Mouse (Mus musculus): ENCODE data around the gene Tnks2. TPM values are rescaled to one million over a fixed set of nuclear protein-coding genes. Genes with fewer than 3 reads are reported as not detected.

Tnks2 gene
- polyA plus RNA-seq, 1 experiment from 2014 or later, result 16.2 TPM

DNA sequence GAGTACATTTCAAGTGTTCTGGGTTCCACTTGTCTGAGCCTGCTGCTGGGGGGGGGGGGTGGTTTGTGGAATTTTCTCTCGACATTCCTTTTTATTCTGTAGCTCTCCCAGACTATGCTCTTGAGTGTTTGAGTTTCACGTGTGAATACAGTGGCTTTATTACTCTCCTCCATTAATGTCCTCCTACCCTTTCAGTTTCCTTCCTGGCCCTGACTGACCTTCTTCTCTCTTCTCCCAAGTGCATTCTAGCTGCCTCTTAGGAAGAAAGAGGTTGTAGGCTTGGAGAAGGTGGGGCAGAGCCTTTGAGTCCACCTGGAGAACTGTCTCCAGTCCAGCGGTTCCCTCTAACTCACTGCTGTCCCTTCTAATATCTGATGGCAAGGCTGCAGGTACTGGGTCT is 88.9 kb downstream of the Tnks2 start:
- no peak overlapping the region for H3K4me2 ChIP-seq (ENCODE audit: low read depth, low read length)
- no peak overlapping the region for H3K27ac ChIP-seq (ENCODE audit: low read length)
- H3K9me3 ChIP-seq (ENCODE audit: control insufficient read depth, low read length), result no peaks in the 10 kb centered on the region
- H3K4me3 ChIP-seq (ENCODE audit: low read length), result no peak overlapping the region
- no peaks in the 10 kb centered on the region for H3K36me3 ChIP-seq (ENCODE audit: control insufficient read depth, insufficient read depth, low read length)
- 59% methylated on average over 3 of the region's 3 CpGs for WGBS
- H3K4me1 ChIP-seq (ENCODE audit: control insufficient read depth, insufficient read depth, low read length), result peaks cover 12% of the 10 kb centered on the region
- no peak overlapping the region for H3K9ac ChIP-seq (ENCODE audit: low read depth, low read length)
- H3K27me3 ChIP-seq (replicated peaks; ENCODE audit: control insufficient read depth, insufficient read depth, low read length), result no peaks in the 10 kb centered on the region
- ATAC-seq, result no peak

DNA sequence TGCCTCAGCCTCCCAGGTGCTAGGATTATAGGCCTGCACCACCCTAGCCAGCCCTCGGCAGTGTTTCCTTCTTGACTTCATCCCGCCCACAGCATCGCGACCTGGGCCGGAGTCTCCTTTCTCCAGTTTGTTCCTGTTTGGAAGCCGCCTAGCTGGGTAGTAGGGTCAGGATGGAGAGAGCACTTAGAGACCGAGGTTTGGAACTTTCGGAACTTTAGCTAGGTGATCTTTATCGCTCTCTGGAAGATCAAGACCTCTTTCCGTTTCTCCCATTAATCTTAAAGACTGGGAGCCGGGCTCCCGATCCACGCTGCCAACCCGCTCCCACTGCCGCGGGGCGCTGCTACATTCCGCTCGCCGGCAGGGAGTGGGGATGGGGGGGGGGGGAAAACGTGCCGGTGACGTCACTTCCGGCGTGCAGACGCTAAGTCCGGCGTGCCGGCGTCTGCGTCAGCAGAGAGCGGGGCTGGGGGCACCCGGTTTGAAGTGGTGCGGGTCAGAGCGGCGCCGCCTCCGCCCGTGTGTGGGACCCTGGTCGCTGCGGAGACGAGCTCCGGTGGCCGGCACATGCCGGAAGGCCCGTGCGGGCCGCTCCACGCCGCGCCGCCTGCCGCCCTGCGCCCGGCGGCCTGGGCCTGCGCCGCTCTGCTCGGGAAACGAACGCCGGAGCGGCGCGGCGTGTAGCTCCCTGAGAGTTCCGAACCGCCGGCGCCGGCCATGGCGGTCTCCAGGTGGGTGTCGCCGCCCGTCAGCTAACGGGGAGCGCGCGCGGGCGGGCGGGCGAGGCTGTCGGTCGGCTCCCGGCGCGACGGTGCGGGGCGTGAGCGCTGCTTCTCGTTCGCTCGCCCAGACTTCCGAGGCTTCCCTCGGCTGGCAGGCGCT is 91.9 kb downstream of the Tnks2 start, which contains the start of gene Btaf1:
Btaf1 (plus strand) TSS at position 409 of the 882 bp plus-strand sequence.
- H3K27ac ChIP-seq (ENCODE audit: low read length), result peak within 1 kb of the TSS; percentile 94
- peak within 1 kb of the TSS; percentile 94 for H3K9ac ChIP-seq (ENCODE audit: low read depth, low read length)
- no peaks in the 10 kb centered on the region for H3K9me3 ChIP-seq (ENCODE audit: control insufficient read depth, low read length)
- H3K27me3 ChIP-seq (replicated peaks; ENCODE audit: control insufficient read depth, insufficient read depth, low read length), result no peaks in the 10 kb centered on the region
- H3K36me3 ChIP-seq (ENCODE audit: control insufficient read depth, insufficient read depth, low read length), result no peaks in the 10 kb centered on the region
- peak within 1 kb of the TSS; percentile 83 for H3K4me2 ChIP-seq (ENCODE audit: low read depth, low read length)
- peaks cover 10% of the 10 kb centered on the region for H3K4me1 ChIP-seq (ENCODE audit: control insufficient read depth, insufficient read depth, low read length)
- peak within 1 kb of the TSS; percentile 95 for H3K4me3 ChIP-seq (ENCODE audit: low read length)
- WGBS, result under 1% methylated on average over 88 of the region's 98 CpGs
- ATAC-seq, result peak; percentile 96

DNA sequence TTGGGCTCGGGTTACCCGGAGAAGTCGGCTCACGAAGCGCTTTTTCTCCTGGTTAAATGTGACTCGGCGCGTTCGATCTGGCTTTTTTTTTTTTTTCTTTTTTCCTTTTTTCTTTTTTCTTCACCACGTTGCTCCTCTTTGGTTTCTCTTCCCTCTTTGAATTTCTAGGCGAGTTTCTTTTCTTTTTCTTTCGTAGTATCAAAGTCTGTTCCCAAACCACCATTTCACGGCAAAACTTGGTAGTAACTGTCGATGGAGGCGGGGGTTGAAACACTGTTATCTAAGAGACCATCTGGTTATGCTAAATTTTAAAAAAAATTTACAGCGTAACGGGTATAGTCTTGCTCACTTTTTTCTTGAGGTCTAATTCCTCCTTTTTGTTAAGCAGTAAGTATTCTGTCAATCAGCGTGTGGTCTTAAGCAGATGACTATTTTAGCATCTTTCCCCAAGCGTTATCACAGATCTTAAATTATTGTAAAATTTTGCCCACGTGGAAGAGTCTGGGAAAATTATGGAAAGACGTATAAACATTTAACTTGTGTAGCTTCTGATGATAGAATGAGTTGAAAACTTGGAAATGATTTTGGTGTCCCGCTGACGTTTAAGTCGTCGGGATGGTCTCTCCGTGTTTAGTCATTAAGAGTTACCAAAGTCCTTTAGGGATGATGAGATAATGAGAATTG is 92.7 kb downstream of the Tnks2 start:
- no peaks in the 10 kb centered on the region for H3K27me3 ChIP-seq (replicated peaks; ENCODE audit: control insufficient read depth, insufficient read depth, low read length)
- peak overlapping the region; percentile 65 for H3K4me2 ChIP-seq (ENCODE audit: low read depth, low read length)
- no peaks in the 10 kb centered on the region for H3K9me3 ChIP-seq (ENCODE audit: control insufficient read depth, low read length)
- H3K4me1 ChIP-seq (ENCODE audit: control insufficient read depth, insufficient read depth, low read length), result peaks cover 10% of the 10 kb centered on the region
- H3K4me3 ChIP-seq (ENCODE audit: low read length), result peak overlapping the region; percentile 95
- WGBS, result 1% methylated on average over 26 of the region's 26 CpGs
- no peak for ATAC-seq
- H3K36me3 ChIP-seq (ENCODE audit: control insufficient read depth, insufficient read depth, low read length), result no peaks in the 10 kb centered on the region
- H3K27ac ChIP-seq (ENCODE audit: low read length), result peak overlapping the region; percentile 94
- peak overlapping the region; percentile 94 for H3K9ac ChIP-seq (ENCODE audit: low read depth, low read length)

DNA sequence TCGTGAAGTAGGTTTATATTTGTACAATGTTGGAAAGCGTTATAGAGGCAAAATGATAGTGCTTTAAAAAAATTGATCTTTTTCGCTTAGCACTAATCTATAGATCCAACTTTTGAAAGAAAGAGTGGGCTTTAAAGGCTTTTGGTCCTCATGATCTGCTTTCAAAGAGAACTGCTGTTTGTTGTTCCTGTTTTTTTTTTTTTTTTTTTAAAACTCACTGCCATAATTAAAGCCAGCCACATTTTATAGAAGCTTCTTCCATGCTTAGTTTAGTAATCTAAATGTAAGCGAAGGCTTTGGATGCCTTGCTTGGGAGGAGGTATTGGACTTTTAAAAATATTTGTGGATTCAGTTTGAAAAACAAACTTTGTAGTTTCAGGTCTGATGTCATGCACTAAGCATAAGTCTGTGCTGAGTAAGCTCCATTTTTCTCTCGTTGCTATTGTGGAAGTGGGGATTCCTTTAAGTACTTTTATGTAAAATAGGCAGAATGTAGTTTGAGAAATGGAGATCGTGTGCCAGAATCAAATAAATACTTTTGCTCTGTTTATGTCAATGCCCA is 93.8 kb downstream of the Tnks2 start:
- no peak overlapping the region for H3K4me2 ChIP-seq (ENCODE audit: low read depth, low read length)
- H3K9ac ChIP-seq (ENCODE audit: low read depth, low read length), result no peak overlapping the region
- H3K27me3 ChIP-seq (replicated peaks; ENCODE audit: control insufficient read depth, insufficient read depth, low read length), result no peaks in the 10 kb centered on the region
- H3K4me3 ChIP-seq (ENCODE audit: low read length), result no peak overlapping the region
- H3K4me1 ChIP-seq (ENCODE audit: control insufficient read depth, insufficient read depth, low read length), result peaks cover 10% of the 10 kb centered on the region
- H3K36me3 ChIP-seq (ENCODE audit: control insufficient read depth, insufficient read depth, low read length), result no peaks in the 10 kb centered on the region
- H3K27ac ChIP-seq (ENCODE audit: low read length), result no peak overlapping the region
- 83% methylated on average over 6 of the region's 6 CpGs for WGBS
- ATAC-seq, result no peak
- H3K9me3 ChIP-seq (ENCODE audit: control insufficient read depth, low read length), result no peaks in the 10 kb centered on the region

DNA sequence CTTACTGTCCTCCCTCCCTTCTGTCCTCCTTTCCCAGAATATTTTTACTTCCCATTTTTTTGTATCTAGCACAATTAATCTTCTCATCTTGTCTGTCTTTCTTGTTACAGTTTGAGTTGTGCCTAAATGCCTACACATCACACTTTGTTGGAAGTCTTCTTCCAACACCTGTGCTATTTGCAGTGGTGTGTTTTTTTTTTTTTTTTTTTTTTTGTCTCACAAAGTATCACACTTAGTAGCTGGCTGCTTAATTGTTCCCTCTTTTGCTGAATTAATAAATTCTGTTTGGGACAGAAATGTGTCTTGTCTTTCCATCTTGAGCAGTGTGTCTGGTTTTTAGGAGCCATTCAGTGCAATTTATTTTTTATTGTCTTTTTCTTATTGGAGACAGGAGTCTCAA is 95.8 kb downstream of the Tnks2 start:
- H3K36me3 ChIP-seq (ENCODE audit: control insufficient read depth, insufficient read depth, low read length), result no peaks in the 10 kb centered on the region
- H3K9me3 ChIP-seq (ENCODE audit: control insufficient read depth, low read length), result no peaks in the 10 kb centered on the region
- no peaks in the 10 kb centered on the region for H3K27me3 ChIP-seq (replicated peaks; ENCODE audit: control insufficient read depth, insufficient read depth, low read length)
- H3K4me2 ChIP-seq (ENCODE audit: low read depth, low read length), result no peak overlapping the region
- no peak overlapping the region for H3K27ac ChIP-seq (ENCODE audit: low read length)
- no peak overlapping the region for H3K9ac ChIP-seq (ENCODE audit: low read depth, low read length)
- H3K4me3 ChIP-seq (ENCODE audit: low read length), result no peak overlapping the region
- no peak for ATAC-seq
- H3K4me1 ChIP-seq (ENCODE audit: control insufficient read depth, insufficient read depth, low read length), result peaks cover 10% of the 10 kb centered on the region

DNA sequence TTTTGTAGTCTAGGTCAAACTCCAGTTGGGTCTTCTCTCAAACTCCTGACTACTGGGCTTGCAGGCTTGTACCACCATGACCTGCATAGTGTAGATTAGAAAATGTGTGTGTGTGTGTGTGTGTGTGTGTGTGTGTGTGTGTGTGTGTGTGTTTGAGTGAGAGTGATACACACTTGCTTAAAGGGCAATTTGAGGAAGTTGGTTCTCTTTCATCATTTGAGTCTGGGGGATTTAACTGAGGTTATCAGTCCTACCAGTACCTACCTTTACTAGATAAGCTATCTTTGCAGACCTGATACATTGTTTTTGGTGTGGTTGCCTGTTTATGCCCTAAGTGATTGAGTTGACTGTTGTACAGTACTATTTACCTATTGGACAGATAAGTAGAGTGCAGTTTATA is 98.1 kb downstream of the Tnks2 start:
- no peaks in the 10 kb centered on the region for H3K9me3 ChIP-seq (ENCODE audit: control insufficient read depth, low read length)
- H3K27me3 ChIP-seq (replicated peaks; ENCODE audit: control insufficient read depth, insufficient read depth, low read length), result no peaks in the 10 kb centered on the region
- no peak overlapping the region for H3K4me3 ChIP-seq (ENCODE audit: low read length)
- no peak overlapping the region for H3K27ac ChIP-seq (ENCODE audit: low read length)
- H3K36me3 ChIP-seq (ENCODE audit: control insufficient read depth, insufficient read depth, low read length), result no peaks in the 10 kb centered on the region
- H3K4me2 ChIP-seq (ENCODE audit: low read depth, low read length), result no peak overlapping the region
- peaks cover 4% of the 10 kb centered on the region for H3K4me1 ChIP-seq (ENCODE audit: control insufficient read depth, insufficient read depth, low read length)
- no peak overlapping the region for H3K9ac ChIP-seq (ENCODE audit: low read depth, low read length)
- ATAC-seq, result no peak

DNA sequence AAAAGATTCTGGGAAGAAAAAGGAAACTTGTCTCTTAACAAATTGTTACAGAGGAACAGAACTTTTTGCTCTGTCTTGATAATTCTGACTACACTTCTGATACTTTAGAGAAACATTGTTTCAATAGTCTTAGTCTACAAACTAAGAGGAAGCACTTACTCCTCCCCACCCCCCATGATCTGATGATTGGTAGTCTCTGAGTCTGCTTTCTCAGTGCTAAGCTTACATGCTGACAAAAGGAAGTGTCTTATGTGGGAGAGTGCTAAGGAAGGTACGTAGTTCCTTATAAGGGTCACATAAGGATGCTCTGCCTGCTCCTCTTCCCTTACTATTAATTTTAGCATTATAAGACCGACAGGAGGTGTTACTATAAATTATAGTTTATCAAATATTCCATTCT is 98.6 kb downstream of the Tnks2 start:
- Histone ChIP-seq H3K9ac (ENCODE audit: low read depth, low read length) (no peak overlapping the region), H3K27me3 (replicated peaks; ENCODE audit: control insufficient read depth, insufficient read depth, low read length) (no peaks in the 10 kb centered on the region), H3K27ac (ENCODE audit: low read length) (no peak overlapping the region), H3K9me3 (ENCODE audit: control insufficient read depth, low read length) (no peaks in the 10 kb centered on the region), H3K4me1 (ENCODE audit: control insufficient read depth, insufficient read depth, low read length) (peaks cover under 1% of the 10 kb centered on the region; the same call in 1 of the 2 replicates), H3K4me3 (ENCODE audit: low read length) (no peak overlapping the region), H3K36me3 (ENCODE audit: control insufficient read depth, insufficient read depth, low read length) (no peaks in the 10 kb centered on the region), H3K4me2 (ENCODE audit: low read depth, low read length) (no peak overlapping the region)
- ATAC-seq, result no peak
- 90% methylated on average over 2 of the region's 2 CpGs for WGBS

DNA sequence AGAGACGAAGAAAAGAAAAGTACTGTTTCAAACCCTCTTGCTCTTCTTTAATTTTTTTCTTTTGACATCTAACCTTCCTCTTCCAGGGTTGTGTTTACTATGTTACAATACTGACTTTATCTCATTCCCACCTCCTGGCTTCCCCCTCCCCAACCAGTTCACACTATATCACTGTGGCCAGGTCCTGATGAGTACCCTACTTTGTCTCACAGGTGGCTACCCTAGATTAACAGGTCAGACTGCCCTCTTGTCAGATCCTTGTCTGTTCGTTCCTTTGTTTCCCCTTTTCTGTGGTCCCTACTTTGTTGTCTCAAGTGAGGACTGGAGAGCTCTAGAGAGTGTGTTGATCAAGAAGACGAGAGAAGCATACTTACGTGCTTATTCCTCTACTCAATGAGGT is 102.3 kb downstream of the Tnks2 start:
- H3K4me3 ChIP-seq (ENCODE audit: low read length), result no peak overlapping the region
- H3K9me3 ChIP-seq (ENCODE audit: control insufficient read depth, low read length), result no peaks in the 10 kb centered on the region
- 87% methylated on average over 4 of the region's 4 CpGs for WGBS
- no peaks in the 10 kb centered on the region for H3K27me3 ChIP-seq (replicated peaks; ENCODE audit: control insufficient read depth, insufficient read depth, low read length)
- no peak overlapping the region for H3K4me2 ChIP-seq (ENCODE audit: low read depth, low read length)
- H3K4me1 ChIP-seq (ENCODE audit: control insufficient read depth, insufficient read depth, low read length), result peaks cover 2% of the 10 kb centered on the region; the same call in 1 of the 2 replicates
- no peak overlapping the region for H3K9ac ChIP-seq (ENCODE audit: low read depth, low read length)
- no peaks in the 10 kb centered on the region for H3K36me3 ChIP-seq (ENCODE audit: control insufficient read depth, insufficient read depth, low read length)
- H3K27ac ChIP-seq (ENCODE audit: low read length), result no peak overlapping the region
- no peak for ATAC-seq

DNA sequence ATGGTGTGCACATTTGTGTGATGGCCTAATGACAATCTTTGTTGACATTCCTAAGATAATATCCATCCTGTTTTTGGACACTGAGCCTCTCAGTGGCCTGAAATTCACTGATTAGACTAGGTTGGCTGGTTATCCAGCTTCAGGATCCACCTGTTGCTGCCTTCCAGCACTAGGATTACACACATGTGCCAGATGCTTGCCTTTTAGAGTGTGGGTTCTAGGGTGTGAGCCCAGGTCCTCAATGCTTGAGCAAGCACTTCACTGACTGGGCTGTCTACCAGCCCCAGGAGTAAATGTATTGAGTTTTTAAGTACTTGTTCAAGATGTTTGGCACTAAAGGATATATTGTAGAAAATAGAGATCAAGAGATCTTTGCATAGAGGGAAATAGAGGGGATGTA is 104.0 kb downstream of the Tnks2 start:
- no peak overlapping the region for H3K27ac ChIP-seq (ENCODE audit: low read length)
- ATAC-seq, result no peak

More for the DNA sequence above, 104.0 kb downstream of the Tnks2 start:
- no peak overlapping the region for H3K4me3 ChIP-seq (ENCODE audit: low read length)
- H3K4me2 ChIP-seq (ENCODE audit: low read depth, low read length), result no peak overlapping the region
- H3K27me3 ChIP-seq (replicated peaks; ENCODE audit: control insufficient read depth, insufficient read depth, low read length), result no peaks in the 10 kb centered on the region
- H3K9ac ChIP-seq (ENCODE audit: low read depth, low read length), result no peak overlapping the region
- H3K36me3 ChIP-seq (ENCODE audit: control insufficient read depth, insufficient read depth, low read length), result no peaks in the 10 kb centered on the region
- H3K9me3 ChIP-seq (ENCODE audit: control insufficient read depth, low read length), result no peaks in the 10 kb centered on the region
- peaks cover 2% of the 10 kb centered on the region; the same call in 1 of the 2 replicates for H3K4me1 ChIP-seq (ENCODE audit: control insufficient read depth, insufficient read depth, low read length)
